Mouse (Mus musculus): Measurements from ENCODE around the gene Zfp518b. TPM values are rescaled to one million over a fixed set of nuclear protein-coding genes. Genes with fewer than 3 reads are reported as not detected.

Gene Zfp518b
- 16.9 and 27.7 TPM in 2 replicates for polyA plus RNA-seq (2014; fragmentation: Nextera tagmentation; extraction: Ambion mirVana)

GRCm38 (mm10) chr5:38684164-38684911 is at the start of gene Zfp518b:
Gene Zfp518b (minus strand): TSS chr5:38684826.
- H3K9ac ChIP-seq (ENCODE audit: low read depth, low read length): peak within 1 kb of the TSS; percentile 86
- WGBS: under 1% methylated on average over 79 of the region's 89 CpGs
- H3K4me1 ChIP-seq (ENCODE audit: control insufficient read depth, insufficient read depth, low read length): no peaks in the 10 kb centered on the region
- peak within 1 kb of the TSS; percentile 64 for H3K4me2 ChIP-seq (replicated peaks; ENCODE audit: low read depth, low read length)
- H3K27me3 ChIP-seq (ENCODE audit: control insufficient read depth, insufficient read depth, low read length): no peaks in the 10 kb centered on the region
- H3K36me3 ChIP-seq (ENCODE audit: control insufficient read depth, insufficient read depth, low read length): peaks cover 31% of the 10 kb centered on the region
- peak within 1 kb of the TSS; percentile 69 for H3K27ac ChIP-seq (ENCODE audit: low read depth, low read length)
- no peaks in the 10 kb centered on the region for H3K9me3 ChIP-seq (ENCODE audit: control insufficient read depth, low read length)
- peak; percentile 95 for ATAC-seq (ENCODE audit: low FRiP score, low TSS enrichment)
- peak within 1 kb of the TSS; percentile 75 for H3K4me3 ChIP-seq (ENCODE audit: low read length)

- no peaks in the 10 kb centered on the region for H3K27me3 ChIP-seq (ENCODE audit: control insufficient read depth, insufficient read depth, low read length)
- ATAC-seq (ENCODE audit: low FRiP score, low TSS enrichment): no peak
Observed at GRCm38 (mm10) chr5:38708940-38709581, 24.4 kb upstream of the Zfp518b start.

GRCm38 (mm10) chr5:38707364-38708075 is 22.9 kb upstream of the Zfp518b start:
- Histone ChIP-seq H3K36me3 (ENCODE audit: control insufficient read depth, insufficient read depth, low read length) (no peaks in the 10 kb centered on the region), H3K4me2 (replicated peaks; ENCODE audit: low read depth, low read length) (no peak overlapping the region), H3K9ac (ENCODE audit: low read depth, low read length) (no peak overlapping the region), H3K4me3 (ENCODE audit: low read length) (no peak overlapping the region), H3K9me3 (ENCODE audit: control insufficient read depth, low read length) (no peaks in the 10 kb centered on the region; the same call in 1 of the 2 replicates), H3K27me3 (ENCODE audit: control insufficient read depth, insufficient read depth, low read length) (no peaks in the 10 kb centered on the region), H3K4me1 (ENCODE audit: control insufficient read depth, insufficient read depth, low read length) (no peaks in the 10 kb centered on the region), H3K27ac (ENCODE audit: low read depth, low read length) (no peak overlapping the region)
- WGBS: 66% methylated on average over 7 of the region's 7 CpGs
- ATAC-seq (ENCODE audit: low FRiP score, low TSS enrichment): no peak

More at GRCm38 (mm10) chr5:38708940-38709581, 24.4 kb upstream of the Zfp518b start:
- Histone ChIP-seq H3K9me3 (ENCODE audit: control insufficient read depth, low read length) (no peaks in the 10 kb centered on the region; the same call in 1 of the 2 replicates), H3K4me1 (ENCODE audit: control insufficient read depth, insufficient read depth, low read length) (no peaks in the 10 kb centered on the region), H3K27ac (ENCODE audit: low read depth, low read length) (no peak overlapping the region), H3K4me2 (replicated peaks; ENCODE audit: low read depth, low read length) (no peak overlapping the region), H3K4me3 (ENCODE audit: low read length) (no peak overlapping the region), H3K9ac (ENCODE audit: low read depth, low read length) (no peak overlapping the region), H3K36me3 (ENCODE audit: control insufficient read depth, insufficient read depth, low read length) (no peaks in the 10 kb centered on the region)
- 71% methylated on average over 11 of the region's 11 CpGs for WGBS

- Histone ChIP-seq H3K27me3 (ENCODE audit: control insufficient read depth, insufficient read depth, low read length) (no peaks in the 10 kb centered on the region), H3K9me3 (ENCODE audit: control insufficient read depth, low read length) (no peaks in the 10 kb centered on the region), H3K27ac (ENCODE audit: low read depth, low read length) (no peak overlapping the region), H3K4me1 (ENCODE audit: control insufficient read depth, insufficient read depth, low read length) (no peaks in the 10 kb centered on the region), H3K36me3 (ENCODE audit: control insufficient read depth, insufficient read depth, low read length) (no peaks in the 10 kb centered on the region), H3K9ac (ENCODE audit: low read depth, low read length) (no peak overlapping the region), H3K4me2 (replicated peaks; ENCODE audit: low read depth, low read length) (no peak overlapping the region), H3K4me3 (ENCODE audit: low read length) (no peak overlapping the region)
- ATAC-seq (ENCODE audit: low FRiP score, low TSS enrichment): no peak
- 89% methylated on average over 6 of the region's 6 CpGs for WGBS
Observed at GRCm38 (mm10) chr5:38702941-38703340, 18.3 kb upstream of the Zfp518b start.

GRCm38 (mm10) chr5:38702091-38702490 is 17.5 kb upstream of the Zfp518b start:
- no peak for ATAC-seq (ENCODE audit: low FRiP score, low TSS enrichment)
- Histone ChIP-seq H3K9ac (ENCODE audit: low read depth, low read length) (no peak overlapping the region), H3K27me3 (ENCODE audit: control insufficient read depth, insufficient read depth, low read length) (no peaks in the 10 kb centered on the region), H3K4me2 (replicated peaks; ENCODE audit: low read depth, low read length) (no peak overlapping the region), H3K27ac (ENCODE audit: low read depth, low read length) (no peak overlapping the region), H3K9me3 (ENCODE audit: control insufficient read depth, low read length) (no peaks in the 10 kb centered on the region), H3K4me1 (ENCODE audit: control insufficient read depth, insufficient read depth, low read length) (no peaks in the 10 kb centered on the region), H3K36me3 (ENCODE audit: control insufficient read depth, insufficient read depth, low read length) (no peaks in the 10 kb centered on the region), H3K4me3 (ENCODE audit: low read length) (no peak overlapping the region)
- WGBS: 78% methylated on average over 2 of the region's 2 CpGs

GRCm38 (mm10) chr5:38698466-38698865 is 13.8 kb upstream of the Zfp518b start:
- Histone ChIP-seq H3K9me3 (ENCODE audit: control insufficient read depth, low read length) (no peaks in the 10 kb centered on the region), H3K9ac (ENCODE audit: low read depth, low read length) (no peak overlapping the region), H3K4me2 (replicated peaks; ENCODE audit: low read depth, low read length) (no peak overlapping the region), H3K27me3 (ENCODE audit: control insufficient read depth, insufficient read depth, low read length) (no peaks in the 10 kb centered on the region), H3K4me1 (ENCODE audit: control insufficient read depth, insufficient read depth, low read length) (no peaks in the 10 kb centered on the region), H3K4me3 (ENCODE audit: low read length) (no peak overlapping the region), H3K36me3 (ENCODE audit: control insufficient read depth, insufficient read depth, low read length) (no peaks in the 10 kb centered on the region), H3K27ac (ENCODE audit: low read depth, low read length) (no peak overlapping the region)
- WGBS: 84% methylated on average over 5 of the region's 5 CpGs
- ATAC-seq (ENCODE audit: low FRiP score, low TSS enrichment): no peak

GRCm38 (mm10) chr5:38698046-38698445 is 13.4 kb upstream of the Zfp518b start:
- H3K27me3 ChIP-seq (ENCODE audit: control insufficient read depth, insufficient read depth, low read length): no peaks in the 10 kb centered on the region
- H3K4me2 ChIP-seq (replicated peaks; ENCODE audit: low read depth, low read length): no peak overlapping the region
- no peaks in the 10 kb centered on the region for H3K36me3 ChIP-seq (ENCODE audit: control insufficient read depth, insufficient read depth, low read length)
- H3K4me1 ChIP-seq (ENCODE audit: control insufficient read depth, insufficient read depth, low read length): no peaks in the 10 kb centered on the region
- H3K9me3 ChIP-seq (ENCODE audit: control insufficient read depth, low read length): no peaks in the 10 kb centered on the region
- no peak for ATAC-seq (ENCODE audit: low FRiP score, low TSS enrichment)
- no peak overlapping the region for H3K4me3 ChIP-seq (ENCODE audit: low read length)
- H3K9ac ChIP-seq (ENCODE audit: low read depth, low read length): no peak overlapping the region
- 48% methylated on average over 3 of the region's 3 CpGs for WGBS
- H3K27ac ChIP-seq (ENCODE audit: low read depth, low read length): no peak overlapping the region

- ATAC-seq (ENCODE audit: low FRiP score, low TSS enrichment): no peak
- Histone ChIP-seq H3K4me3 (ENCODE audit: low read length) (no peak overlapping the region), H3K9me3 (ENCODE audit: control insufficient read depth, low read length) (no peaks in the 10 kb centered on the region), H3K27ac (ENCODE audit: low read depth, low read length) (no peak overlapping the region), H3K27me3 (ENCODE audit: control insufficient read depth, insufficient read depth, low read length) (no peaks in the 10 kb centered on the region), H3K4me1 (ENCODE audit: control insufficient read depth, insufficient read depth, low read length) (no peaks in the 10 kb centered on the region), H3K4me2 (replicated peaks; ENCODE audit: low read depth, low read length) (no peak overlapping the region), H3K9ac (ENCODE audit: low read depth, low read length) (no peak overlapping the region), H3K36me3 (ENCODE audit: control insufficient read depth, insufficient read depth, low read length) (no peaks in the 10 kb centered on the region)
- 74% methylated on average over 8 of the region's 8 CpGs for WGBS
Observed at GRCm38 (mm10) chr5:38696616-38697375, 12.2 kb upstream of the Zfp518b start.

Measured in kidney, embryonic 14.5 days (tissue).